Mouse (Mus musculus) MEL (cell line): ENCODE measurements around the gene Trpm4.
A peak's percentile ranks its signal among the peaks of the same experiment; 100 is the strongest.

Source experiments
- BHLHE40 ChIP-seq: IDR thresholded peaks from 2 replicates; pipeline ENCODE4 v1.6.1; 2012; ENCODE audit warnings: low read depth, mild to moderate bottlenecking, inconsistent platforms, low read length, improper control_type of control experiment, borderline replicate concordance
- CTCF ChIP-seq, 3 experiments: IDR thresholded peaks in 2 of 3; conservative IDR thresholded peaks in 1 of 3; 2 replicates each; pipeline ENCODE4 v1.5.1; 2011 to 2012; ENCODE audit warnings: low read length in 3 of 3, low read depth in 2 of 3, mild to moderate bottlenecking in 2 of 3, improper control_type of control experiment in 1 of 3, inconsistent platforms in 1 of 3, mixed read lengths in 1 of 3, moderate library complexity in 1 of 3; ENCODE audit not compliant: control insufficient read depth in 1 of 3, insufficient read depth in 1 of 3, poor library complexity in 1 of 3, severe bottlenecking in 1 of 3
- EP300 ChIP-seq, 2 experiments: IDR thresholded peaks; 2 replicates each; pipeline ENCODE4 v1.6.1; 2011; ENCODE audit warnings: improper control_type of control experiment in 2 of 2, low read length in 2 of 2, low read depth in 1 of 2, mild to moderate bottlenecking in 1 of 2
- GABPA ChIP-seq: IDR thresholded peaks from 2 replicates; pipeline ENCODE4 v1.6.1; 2012; ENCODE audit warnings: low read depth, mild to moderate bottlenecking, inconsistent platforms, low read length, improper control_type of control experiment, moderate library complexity
- NRF1 ChIP-seq: IDR thresholded peaks from 2 replicates; pipeline ENCODE4 v1.6.1; 2014; ENCODE audit warnings: low read depth, mild to moderate bottlenecking, inconsistent platforms, low read length, improper control_type of control experiment, moderate library complexity; ENCODE audit not compliant: poor library complexity, insufficient read depth, severe bottlenecking
- POLR2AphosphoS5 ChIP-seq: IDR thresholded peaks from 2 replicates; pipeline ENCODE4 v1.6.1; 2012; ENCODE audit warnings: low read depth, borderline replicate concordance, mild to moderate bottlenecking, inconsistent platforms, low read length, moderate library complexity, mixed read lengths
- ZC3H11A ChIP-seq: IDR thresholded peaks from 2 replicates; pipeline ENCODE4 v1.6.1; 2012; ENCODE audit warnings: low read depth, mild to moderate bottlenecking, inconsistent platforms, low read length, improper control_type of control experiment
- ZNF384 ChIP-seq: IDR thresholded peaks from 2 replicates; pipeline ENCODE4 v1.6.1; 2012; ENCODE audit warnings: low read depth, mild to moderate bottlenecking, inconsistent platforms, low read length, improper control_type of control experiment

GRCm38 (mm10) chr7:45341303-45341702, 7.7 kb upstream of the Trpm4 start:
- peak in 1 of 2 experiments; percentile 33; a peak in 1 of 4 replicates for TF ChIP-seq EP300 (IDR thresholded peaks at IDR 0.05; ENCODE audit: low read depth in 1 of 2, low read length in 2 of 2)
- no peak for TF ChIP-seq POLR2AphosphoS5
- no peak for TF ChIP-seq ZC3H11A
- TF ChIP-seq CTCF (IDR thresholded peaks at IDR 0.05 in 2 of 3, conservative IDR thresholded peaks at IDR 0.05 in 1 of 3; ENCODE audit: control insufficient read depth in 1 of 3, insufficient read depth in 1 of 3, low read depth in 2 of 3, low read length in 3 of 3, poor library complexity in 1 of 3, severe bottlenecking in 1 of 3), result peak in 2 of 3 experiments; percentile 83
- TF ChIP-seq NRF1, result no peak
- no peak for TF ChIP-seq ZNF384
- no peak for TF ChIP-seq GABPA
- TF ChIP-seq BHLHE40, result no peak
